Mouse (Mus musculus) heart, embryonic 10.5 days (tissue): ENCODE measurements around the gene Cfb. TPM values are rescaled to one million over a fixed set of nuclear protein-coding genes. Genes with fewer than 3 reads are reported as not detected.

ENCODE experiments used
- DNase-seq: peaks from one replicate; pipeline ENCODE4 v3.0.0-alpha.2; 2017; ENCODE audit warnings: low spot score
- H3K27ac ChIP-seq: fragments of 300-500 bp; sonication (generic); 2 replicates; pipeline ENCODE4 v1.5.1; 2016; ENCODE audit warnings: mild to moderate bottlenecking
- H3K27me3 ChIP-seq: fragments of 300-500 bp; sonication (generic); 2 replicates; pipeline ENCODE4 v1.6.1; 2016; ENCODE audit warnings: mild to moderate bottlenecking; ENCODE audit not compliant: poor library complexity, insufficient read depth, severe bottlenecking
- H3K36me3 ChIP-seq: fragments of 300-500 bp; sonication (generic); 2 replicates; pipeline ENCODE4 v1.6.1; 2016; ENCODE audit warnings: mild to moderate bottlenecking, moderate library complexity
- H3K4me1 ChIP-seq: fragments of 300-500 bp; sonication (generic); 2 replicates; pipeline ENCODE4 v1.6.1; 2016; ENCODE audit warnings: mild to moderate bottlenecking
- H3K4me3 ChIP-seq: fragments of 300-500 bp; sonication (generic); 2 replicates; pipeline ENCODE4 v1.5.1; 2016; ENCODE audit warnings: mild to moderate bottlenecking, moderate library complexity
- H3K9me3 ChIP-seq: fragments of 300-500 bp; sonication (generic); 2 replicates; pipeline ENCODE4 v1.6.1; 2016; ENCODE audit warnings: mild to moderate bottlenecking, moderate library complexity
- WGBS: fragments of 180-500 bp; shearing (Covaris S2); methylation state at CpG from one replicate; pipeline ENCODE4 v1.1.7; 2016; 5-methylcytosine and 5-hydroxymethylcytosine counted together
- polyA plus RNA-seq: library from polyadenylated mRNA; unstranded; fragments of >200 nt; fragmentation: Nextera tagmentation; extraction: Ambion mirVana; gene quantifications from 2 replicates; pipeline ENCODE4 v1.2.1, GENCODE M21; 2016

Gene Cfb
- polyA plus RNA-seq, 1 experiment from 2014 or later = 11.4 TPM

DNA sequence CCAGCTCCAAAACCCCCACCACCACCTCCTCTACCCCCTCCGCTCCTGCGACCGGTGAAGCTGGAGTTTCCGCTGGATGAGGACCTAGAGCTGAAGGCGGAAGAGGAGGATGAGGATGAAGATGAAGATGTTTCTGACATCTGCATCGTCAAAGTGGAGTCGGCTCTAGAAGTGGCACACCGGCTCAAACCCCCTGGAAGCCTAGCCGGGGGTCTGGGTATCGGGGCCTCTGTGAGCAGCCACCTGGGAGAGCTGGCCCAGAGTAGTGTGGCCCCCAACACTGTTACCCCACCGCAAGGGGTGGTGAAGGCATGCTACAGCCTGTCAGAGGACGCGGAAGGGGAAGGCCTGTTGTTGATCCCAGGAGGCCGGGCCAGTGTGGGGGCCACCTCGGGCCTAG lies 33.4 kb upstream of the Cfb start:
- Histone ChIP-seq H3K4me3 (peak overlapping the region; percentile 96), H3K36me3 (peaks cover 12% of the 10 kb centered on the region), H3K4me1 (peaks cover 46% of the 10 kb centered on the region), H3K9me3 (no peaks in the 10 kb centered on the region), H3K27ac (peak overlapping the region; percentile 99), H3K27me3 (no peaks in the 10 kb centered on the region)
- WGBS = 97% methylated on average over 15 of the region's 15 CpGs
- no peak for DNase-seq

DNA sequence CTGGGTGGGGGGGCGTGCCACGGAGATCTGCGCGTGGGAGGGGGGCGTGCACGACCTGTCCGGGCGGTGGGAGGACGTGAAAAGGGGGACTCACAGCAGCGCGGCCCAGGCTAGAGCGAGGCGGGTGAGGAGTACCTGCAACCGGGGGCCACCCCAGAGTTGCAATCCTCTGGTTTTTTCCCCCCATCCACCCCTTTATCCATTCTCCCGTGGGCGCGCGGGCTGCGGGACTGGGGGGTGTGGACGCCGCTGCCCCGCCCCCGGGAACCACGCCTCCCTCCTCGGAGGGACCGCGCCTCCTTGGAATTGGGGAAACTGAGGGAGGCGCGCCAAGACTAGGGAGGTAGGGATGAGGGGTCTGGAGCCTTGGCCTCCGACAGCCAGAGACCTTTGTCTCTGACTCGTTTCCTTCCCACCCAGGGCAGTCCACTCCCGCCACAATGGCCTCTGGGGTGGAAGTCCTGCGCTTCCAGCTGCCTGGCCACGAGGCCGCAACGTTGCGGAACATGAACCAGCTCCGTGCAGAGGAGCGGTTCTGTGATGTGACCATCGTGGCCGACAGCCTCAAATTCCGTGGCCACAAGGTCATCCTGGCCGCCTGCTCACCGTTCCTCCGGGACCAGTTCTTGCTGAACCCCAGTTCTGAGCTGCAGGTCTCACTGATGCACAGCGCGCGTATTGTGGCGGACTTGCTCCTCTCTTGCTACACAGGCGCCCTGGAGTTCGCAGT lies 32.6 kb upstream of the Cfb start:
- WGBS = 10% methylated on average over 50 of the region's 51 CpGs
- Histone ChIP-seq H3K36me3 (peaks cover 12% of the 10 kb centered on the region), H3K4me3 (peak overlapping the region; percentile 96), H3K27me3 (no peaks in the 10 kb centered on the region), H3K9me3 (no peaks in the 10 kb centered on the region), H3K27ac (peak overlapping the region; percentile 99), H3K4me1 (peaks cover 46% of the 10 kb centered on the region)
- DNase-seq = peak; percentile 80

DNA sequence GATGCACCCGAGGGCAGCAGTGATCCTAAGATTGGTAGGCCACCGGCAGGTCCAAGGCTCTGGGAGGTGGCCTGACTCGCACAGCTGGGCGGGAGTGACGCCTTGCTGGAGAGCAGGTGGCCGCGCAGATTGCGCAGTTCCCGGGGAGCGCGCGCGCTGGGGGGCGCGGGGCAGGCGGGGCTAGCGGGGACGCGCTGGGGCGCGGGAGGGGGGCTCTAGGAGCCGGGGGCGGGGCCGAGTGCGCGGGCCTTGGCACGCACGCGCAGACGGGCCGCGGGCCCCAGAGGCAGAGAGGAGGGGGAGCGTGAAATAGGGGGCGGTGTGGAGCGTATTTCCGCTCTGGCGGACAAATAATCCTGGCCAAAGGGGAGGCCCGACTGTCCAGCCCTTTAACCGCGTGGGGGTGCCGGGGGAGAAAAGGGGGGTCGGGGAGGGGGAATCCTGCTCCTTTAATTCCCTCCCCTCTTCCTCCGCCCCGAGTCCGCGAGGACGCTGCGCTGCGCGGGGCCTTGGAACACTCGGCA lies 31.8 kb upstream of the Cfb start:
- Histone ChIP-seq H3K36me3 (peaks cover 12% of the 10 kb centered on the region), H3K27ac (peak overlapping the region; percentile 99), H3K4me1 (peaks cover 40% of the 10 kb centered on the region), H3K27me3 (no peaks in the 10 kb centered on the region), H3K4me3 (peak overlapping the region; percentile 96), H3K9me3 (no peaks in the 10 kb centered on the region)
- WGBS = under 1% methylated on average over 43 of the region's 51 CpGs
- DNase-seq = peak; percentile 97

DNA sequence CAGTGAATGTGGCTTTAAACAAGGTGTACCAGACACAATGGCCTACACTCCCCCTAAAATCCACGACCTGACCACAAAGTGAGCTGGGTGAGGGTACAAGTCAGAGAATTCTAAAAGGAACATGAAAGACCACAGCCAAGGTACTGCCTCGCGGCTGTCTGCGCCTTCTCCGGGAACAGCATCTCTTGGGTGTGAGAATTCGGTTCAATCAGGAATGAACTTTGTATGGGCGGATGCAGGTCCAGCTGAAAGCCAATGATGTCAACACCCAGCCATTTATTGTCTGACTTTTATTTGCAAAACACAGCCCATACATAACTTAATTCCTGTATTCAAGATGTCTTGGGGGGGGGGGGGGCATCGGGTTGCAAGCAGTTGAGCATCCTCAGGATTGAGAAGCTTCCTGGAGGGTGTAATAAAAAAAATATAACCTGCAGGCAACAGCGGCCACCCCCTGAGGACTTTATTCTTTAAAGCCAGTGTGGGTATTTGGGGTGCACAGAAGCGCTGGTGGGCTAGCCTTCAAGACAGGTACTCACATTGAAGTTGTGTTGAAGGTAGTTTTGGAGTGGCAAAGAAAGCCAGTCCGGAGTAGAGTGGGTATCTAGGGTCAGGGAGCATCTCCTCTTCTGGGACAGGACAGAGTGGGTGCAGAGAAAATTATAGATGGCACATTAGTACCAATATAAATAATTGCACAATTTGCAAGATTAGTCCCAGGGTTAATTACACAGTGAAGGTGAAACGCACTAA lies 30.9 kb upstream of the Cfb start:
- H3K36me3 ChIP-seq = peaks cover 12% of the 10 kb centered on the region
- H3K4me3 ChIP-seq = peak overlapping the region; percentile 96
- peaks cover 40% of the 10 kb centered on the region for H3K4me1 ChIP-seq
- no peaks in the 10 kb centered on the region for H3K27me3 ChIP-seq
- H3K9me3 ChIP-seq = no peaks in the 10 kb centered on the region
- DNase-seq = no peak
- WGBS = 72% methylated on average over 12 of the region's 12 CpGs
- H3K27ac ChIP-seq = peak overlapping the region; percentile 99

DNA sequence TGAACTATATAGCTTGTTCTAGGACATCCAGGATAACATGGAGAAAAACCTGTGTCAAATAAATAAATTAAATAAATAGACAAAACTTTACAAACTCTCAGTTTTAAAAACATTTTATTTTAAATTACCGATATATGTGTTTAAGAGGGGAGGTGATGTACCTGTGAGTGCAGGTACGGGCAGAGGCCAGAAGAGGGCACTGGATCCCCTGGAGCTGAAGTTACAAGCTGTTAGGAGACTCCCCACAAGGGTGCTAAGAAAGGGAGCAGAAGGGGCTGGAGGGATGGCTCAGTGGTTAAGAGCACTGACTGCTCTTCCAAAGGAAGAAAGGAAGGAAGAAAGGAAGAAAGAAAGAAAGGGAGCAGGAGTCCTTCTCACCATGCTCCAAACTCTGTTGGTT lies 29.1 kb upstream of the Cfb start:
- peaks cover 26% of the 10 kb centered on the region for H3K4me1 ChIP-seq
- H3K27me3 ChIP-seq = no peaks in the 10 kb centered on the region
- no peak for DNase-seq
- no peaks in the 10 kb centered on the region for H3K9me3 ChIP-seq
- H3K36me3 ChIP-seq = peaks cover 10% of the 10 kb centered on the region
- no peak overlapping the region for H3K4me3 ChIP-seq
- H3K27ac ChIP-seq = no peak overlapping the region
- 88% methylated on average over 2 of the region's 2 CpGs for WGBS

DNA sequence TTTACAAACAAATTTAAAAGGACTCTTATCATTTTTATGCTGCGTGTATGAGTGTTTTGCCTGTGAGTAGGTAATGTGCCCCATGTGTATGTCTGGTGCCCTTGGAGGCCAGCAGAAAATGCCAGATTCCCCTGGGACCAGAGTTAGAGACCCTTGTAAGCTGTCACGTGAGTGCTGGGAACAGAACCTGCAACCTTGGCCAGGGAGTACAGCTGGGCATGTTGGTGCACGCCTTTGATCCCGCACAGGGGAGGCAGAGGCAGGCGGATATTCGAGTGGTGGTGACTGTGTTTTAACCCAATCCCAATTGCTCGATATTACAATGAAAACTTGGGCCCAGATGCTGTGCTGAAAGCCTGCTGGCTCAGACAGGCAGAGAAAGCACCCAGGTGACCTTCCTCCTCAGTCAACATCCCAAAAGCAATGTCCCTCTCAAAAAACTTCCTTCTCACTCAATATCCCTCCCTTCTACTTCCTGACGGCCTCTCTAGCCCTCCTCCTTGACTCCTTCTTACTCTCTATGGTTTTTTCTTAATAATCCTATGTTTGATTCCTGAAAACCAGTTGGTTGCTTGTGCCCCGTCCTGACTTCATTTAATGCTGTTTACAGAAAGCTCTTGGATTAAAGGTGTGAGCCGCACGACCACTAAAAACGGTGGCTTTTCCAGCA lies 27.9 kb upstream of the Cfb start:
- 82% methylated on average over 12 of the region's 12 CpGs for WGBS

DNA sequence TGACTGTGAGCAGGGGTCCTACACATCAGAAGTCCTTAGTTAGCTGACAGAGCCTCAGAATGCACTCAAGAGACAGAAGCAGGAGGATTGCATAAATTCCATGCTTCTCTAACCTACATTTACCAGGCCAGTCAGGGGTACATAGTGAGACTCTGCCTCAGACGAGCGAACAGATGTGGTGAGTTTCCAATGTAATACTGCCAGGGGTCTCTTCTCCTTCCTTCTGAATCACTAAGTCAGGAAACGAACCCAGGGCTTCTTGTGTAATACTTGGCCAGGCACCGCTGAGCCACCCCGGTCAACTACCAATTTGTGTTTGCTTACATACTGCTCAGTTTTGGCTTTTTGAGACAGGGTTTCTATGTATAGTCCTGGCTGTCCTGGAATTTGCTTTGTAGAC lies 25.6 kb upstream of the Cfb start:
- Histone ChIP-seq H3K27ac (no peak overlapping the region), H3K36me3 (no peaks in the 10 kb centered on the region), H3K4me3 (no peak overlapping the region), H3K9me3 (no peaks in the 10 kb centered on the region), H3K27me3 (0 out of 2 replicates have a peak, but pooled peaks cover 2% of the 10 kb centered on the region), H3K4me1 (peaks cover 10% of the 10 kb centered on the region; the same call in 1 of the 2 replicates)
- no peak for DNase-seq
- WGBS = 79% methylated on average over 5 of the region's 5 CpGs

More for the DNA sequence above, 27.9 kb upstream of the Cfb start:
- H3K4me3 ChIP-seq = no peak overlapping the region
- no peaks in the 10 kb centered on the region for H3K36me3 ChIP-seq
- H3K27ac ChIP-seq = no peak overlapping the region
- no peaks in the 10 kb centered on the region for H3K27me3 ChIP-seq
- no peaks in the 10 kb centered on the region for H3K9me3 ChIP-seq
- H3K4me1 ChIP-seq = peaks cover 15% of the 10 kb centered on the region
- DNase-seq = no peak

DNA sequence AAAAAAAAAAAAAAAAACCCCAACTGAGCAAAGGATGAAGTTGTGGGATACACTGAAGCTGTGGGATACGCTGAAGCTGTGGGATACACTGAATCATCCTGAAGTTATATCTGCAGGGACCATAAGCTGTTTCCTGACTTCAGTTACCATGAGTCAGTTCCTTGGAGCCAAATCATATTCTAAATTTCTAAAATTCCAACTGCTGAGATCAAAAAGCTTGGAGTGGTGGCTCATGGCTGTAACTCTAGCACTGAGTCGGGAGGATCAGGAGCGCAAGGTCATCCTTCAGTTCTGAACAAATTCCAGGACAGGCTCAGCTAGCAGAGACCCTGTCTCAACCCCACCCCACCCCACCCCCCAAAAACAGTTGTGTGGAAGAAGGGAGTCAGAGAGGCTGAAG lies 23.3 kb upstream of the Cfb start:
- Histone ChIP-seq H3K27me3 (peaks cover 16% of the 10 kb centered on the region; the same call in 1 of the 2 replicates), H3K4me3 (no peak overlapping the region), H3K4me1 (peaks cover 18% of the 10 kb centered on the region), H3K27ac (no peak overlapping the region), H3K36me3 (no peaks in the 10 kb centered on the region), H3K9me3 (no peaks in the 10 kb centered on the region)
- no peak for DNase-seq
- WGBS = 68% methylated on average over 3 of the region's 3 CpGs

DNA sequence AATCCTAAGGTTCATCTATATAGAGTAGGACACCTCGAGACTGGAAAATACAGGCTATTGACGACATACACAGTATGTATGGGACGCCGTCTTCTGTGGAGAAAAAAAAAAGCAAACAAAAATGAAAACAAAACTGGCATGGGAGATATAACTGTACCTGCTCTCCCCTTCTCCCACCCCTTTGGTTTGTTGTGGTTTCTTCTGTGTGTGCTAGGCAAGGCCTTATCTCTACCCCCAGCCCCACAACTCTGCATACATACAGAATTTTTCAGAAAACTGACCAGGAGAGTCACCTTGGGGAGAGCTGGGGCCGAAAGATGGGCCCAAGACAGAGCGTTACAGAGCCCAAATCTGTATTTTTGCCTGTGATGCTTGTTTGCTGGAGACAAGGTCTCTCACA lies 22.4 kb upstream of the Cfb start:
- H3K27ac ChIP-seq = no peak overlapping the region
- no peaks in the 10 kb centered on the region for H3K9me3 ChIP-seq
- peaks cover 16% of the 10 kb centered on the region; the same call in 1 of the 2 replicates for H3K27me3 ChIP-seq
- no peak for DNase-seq
- H3K4me3 ChIP-seq = no peak overlapping the region
- no peaks in the 10 kb centered on the region for H3K36me3 ChIP-seq
- 84% methylated on average over 6 of the region's 6 CpGs for WGBS
- H3K4me1 ChIP-seq = peaks cover 19% of the 10 kb centered on the region

DNA sequence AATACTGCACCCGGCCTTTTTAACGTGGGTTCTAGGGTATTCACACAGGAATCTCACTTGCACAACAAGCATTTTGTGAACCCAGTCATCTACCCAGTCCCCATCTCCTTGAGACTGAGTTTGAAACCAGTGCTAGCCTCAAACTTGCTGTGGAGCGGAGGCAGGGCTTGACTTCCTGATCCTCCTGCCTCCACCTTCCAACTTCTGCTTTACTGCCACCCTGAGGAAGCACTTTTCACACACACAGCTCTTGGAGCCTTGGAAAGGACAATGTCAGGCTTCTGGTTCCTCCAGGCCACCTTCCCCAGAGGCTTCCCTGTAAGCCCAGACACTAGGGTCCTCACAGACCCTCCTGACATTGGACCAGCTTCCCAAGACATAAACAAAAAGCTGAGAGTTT lies 21.0 kb upstream of the Cfb start:
- no peaks in the 10 kb centered on the region for H3K9me3 ChIP-seq
- 67% methylated on average over 3 of the region's 3 CpGs for WGBS
- H3K4me1 ChIP-seq = peaks cover 25% of the 10 kb centered on the region
- H3K4me3 ChIP-seq = no peak overlapping the region
- H3K27ac ChIP-seq = no peak overlapping the region
- DNase-seq = no peak
- peaks cover 16% of the 10 kb centered on the region; the same call in 1 of the 2 replicates for H3K27me3 ChIP-seq
- H3K36me3 ChIP-seq = no peaks in the 10 kb centered on the region

DNA sequence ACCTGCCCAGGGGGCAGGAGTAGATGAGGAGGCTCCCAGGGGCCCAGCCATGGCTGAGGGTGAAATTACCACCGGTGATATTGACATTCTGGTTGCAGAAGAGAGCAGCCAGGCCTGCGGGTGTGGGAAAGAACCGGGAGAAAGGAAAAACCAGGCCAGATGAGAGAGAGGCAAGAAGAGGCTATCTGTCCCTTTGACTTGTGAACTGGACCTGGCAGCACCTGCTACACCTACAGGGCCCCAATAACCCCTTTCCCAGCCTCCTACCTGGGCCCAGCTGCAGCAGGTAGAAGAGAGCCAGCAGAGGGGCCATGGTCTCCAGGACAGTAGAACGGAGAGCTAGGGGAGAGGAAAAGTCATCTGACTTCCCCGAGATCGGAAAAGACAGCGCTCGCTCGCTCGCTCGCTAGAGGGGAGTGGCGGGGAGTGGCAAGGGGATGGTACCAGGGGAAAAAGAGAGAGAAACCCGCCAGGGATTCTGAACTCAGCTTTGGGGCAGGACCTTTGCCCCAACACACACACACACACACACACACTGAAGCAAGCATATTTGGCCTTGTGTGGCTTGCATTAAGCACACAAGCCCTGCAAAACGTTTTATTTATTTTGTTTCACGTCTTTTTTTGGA lies 19.5 kb upstream of the Cfb start, which contains the start of gene Gm20547:
Gene Gm20547, minus strand, starts transcription at position 360 of the 628 bp plus-strand sequence.
- Histone ChIP-seq H3K27ac (no peak within 1 kb of the TSS), H3K4me3 (peak within 1 kb of the TSS; percentile 43; the same call in 1 of the 2 replicates), H3K36me3 (no peaks in the 10 kb centered on the region), H3K27me3 (peaks cover 16% of the 10 kb centered on the region; the same call in 1 of the 2 replicates), H3K9me3 (no peaks in the 10 kb centered on the region), H3K4me1 (peaks cover 25% of the 10 kb centered on the region)
- no peak for DNase-seq
- WGBS = 9% methylated on average over 15 of the region's 15 CpGs

DNA sequence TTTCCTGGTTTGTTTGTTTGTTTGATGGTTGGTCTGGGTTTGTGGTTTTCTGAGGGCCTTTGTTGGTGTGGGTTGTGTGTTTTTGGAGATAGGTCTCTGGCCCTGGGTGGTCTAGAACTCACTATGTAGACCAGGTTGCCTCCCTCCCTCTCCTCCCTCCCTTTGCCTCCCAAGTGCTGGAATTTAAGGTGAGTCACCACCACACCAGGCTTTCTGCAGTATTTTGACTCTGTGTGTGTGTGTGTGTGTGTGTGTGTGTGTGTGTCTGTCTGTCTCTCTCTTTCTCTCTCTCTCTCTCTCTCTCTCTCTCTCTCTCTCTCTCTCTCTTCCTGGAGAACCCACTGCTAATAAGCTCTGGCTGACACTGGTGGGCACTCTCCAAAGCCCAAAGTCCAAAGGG lies 18.8 kb upstream of the Cfb start:
- Histone ChIP-seq H3K27ac (no peak overlapping the region), H3K27me3 (peaks cover 22% of the 10 kb centered on the region; the same call in 1 of the 2 replicates), H3K4me1 (peaks cover 25% of the 10 kb centered on the region), H3K36me3 (no peaks in the 10 kb centered on the region), H3K9me3 (no peaks in the 10 kb centered on the region), H3K4me3 (peak overlapping the region; percentile 43; the same call in 1 of the 2 replicates)
- no peak for DNase-seq
